Mouse (Mus musculus) MEL (cell line): ENCODE measurements around the gene Scgb1b11. TPM values are rescaled to one million over a fixed set of nuclear protein-coding genes. Genes with fewer than 3 reads are reported as not detected.
"Not testable (repeated sequence)": the region's sequence is repeated elsewhere in the genome, so short reads cannot be mapped to it uniquely, and the experiment has no call there.

Experiments used
- DNase-seq: peaks from one replicate; pipeline ENCODE4 v3.0.0; 2011; ENCODE audit warnings: low read depth, low spot score
- H3K27ac ChIP-seq: 2 replicates; pipeline ENCODE4 v1.5.1; 2012; ENCODE audit warnings: low read depth, mild to moderate bottlenecking, control low read depth, low read length, moderate library complexity; ENCODE audit not compliant: control insufficient read depth
- H3K27me3 ChIP-seq, 2 experiments: fragments of 150-350 bp in 1 of 2; sonication (generic) in 1 of 2; 2 replicates each; pipeline ENCODE4 v1.6.1; 2012; ENCODE audit warnings: low read length in 2 of 2, mild to moderate bottlenecking in 2 of 2, improper control_type of control experiment in 1 of 2, moderate library complexity in 1 of 2; ENCODE audit not compliant: insufficient read depth in 2 of 2, control insufficient read depth in 1 of 2
- H3K36me3 ChIP-seq, 2 experiments: 2 replicates each; pipeline ENCODE4 v1.6.1; 2012 to 2014; ENCODE audit warnings: low read length in 2 of 2, improper control_type of control experiment in 1 of 2, inconsistent platforms in 1 of 2, mild to moderate bottlenecking in 1 of 2; ENCODE audit not compliant: insufficient read depth in 2 of 2, control insufficient read depth in 1 of 2
- H3K4me1 ChIP-seq, 2 experiments: fragments of 150-350 bp in 1 of 2; sonication (generic) in 1 of 2; 2 replicates each; pipeline ENCODE4 v1.6.1; 2012; ENCODE audit warnings: low read length in 2 of 2, improper control_type of control experiment in 1 of 2, mild to moderate bottlenecking in 1 of 2; ENCODE audit not compliant: insufficient read depth in 2 of 2, control insufficient read depth in 1 of 2
- H3K4me3 ChIP-seq, 2 experiments: fragments of 150-350 bp in 1 of 2; sonication (generic) in 1 of 2; 2 replicates each; pipeline ENCODE4 v1.5.1; 2012; ENCODE audit warnings: low read depth in 2 of 2, low read length in 2 of 2, mild to moderate bottlenecking in 2 of 2, moderate library complexity in 2 of 2, control low read depth in 1 of 2, improper control_type of control experiment in 1 of 2; ENCODE audit not compliant: control insufficient read depth in 1 of 2, insufficient read depth in 1 of 2
- H3K79me2 ChIP-seq: 2 replicates; pipeline ENCODE4 v1.6.1; 2012; ENCODE audit warnings: mild to moderate bottlenecking, low read length, moderate library complexity; ENCODE audit not compliant: control insufficient read depth, poor library complexity, insufficient read depth
- H3K9ac ChIP-seq: 2 replicates; pipeline ENCODE4 v1.6.1; 2012; ENCODE audit warnings: low read depth, mild to moderate bottlenecking, control low read depth, low read length, moderate library complexity; ENCODE audit not compliant: control insufficient read depth, poor library complexity, severe bottlenecking
- H3K9me3 ChIP-seq: fragments of 150-350 bp; sonication (generic); replicated peaks from 2 replicates; pipeline ENCODE4 v1.6.1; 2012; ENCODE audit warnings: mild to moderate bottlenecking, low read length, improper control_type of control experiment, moderate library complexity; ENCODE audit not compliant: insufficient read depth
- polyA plus RNA-seq, 2 experiments: library from polyadenylated mRNA; stranded (reverse) in 1 of 2; unstranded in 1 of 2; fragments of >175 nt in 1 of 2; fragments of >200 nt in 1 of 2; gene quantifications; 2 replicates each; pipeline versions ENCODE4 v1.2.1 to v1.2.4; 2012; ENCODE audit warnings: low replicate concordance in 2 of 2, low read depth in 1 of 2; ENCODE audit not compliant: insufficient read length in 2 of 2, insufficient read depth in 1 of 2, missing spikeins in 1 of 2
- total RNA-seq: library from RNA; depleted of rRNA; stranded (reverse); fragments of 300-350 nt; gene quantifications from 2 replicates; pipeline ENCODE4 v1.2.3, GENCODE M21; 2012; rRNA removed

Gene Scgb1b11
- total RNA-seq (not detected in 2 replicates), polyA plus RNA-seq (not detected)

GRCm38 (mm10) chr7:32222540-32222939, at the start of gene Scgb1b11:
TSS of gene Scgb1b11 (plus strand) at chr7:32222840.
- H3K79me2 ChIP-seq, DNase-seq, H3K27me3 ChIP-seq, H3K27ac ChIP-seq, H3K4me3 ChIP-seq, H3K4me1 ChIP-seq, H3K36me3 ChIP-seq, H3K9ac ChIP-seq, H3K9me3 ChIP-seq: not testable (repeated sequence)

DNA sequence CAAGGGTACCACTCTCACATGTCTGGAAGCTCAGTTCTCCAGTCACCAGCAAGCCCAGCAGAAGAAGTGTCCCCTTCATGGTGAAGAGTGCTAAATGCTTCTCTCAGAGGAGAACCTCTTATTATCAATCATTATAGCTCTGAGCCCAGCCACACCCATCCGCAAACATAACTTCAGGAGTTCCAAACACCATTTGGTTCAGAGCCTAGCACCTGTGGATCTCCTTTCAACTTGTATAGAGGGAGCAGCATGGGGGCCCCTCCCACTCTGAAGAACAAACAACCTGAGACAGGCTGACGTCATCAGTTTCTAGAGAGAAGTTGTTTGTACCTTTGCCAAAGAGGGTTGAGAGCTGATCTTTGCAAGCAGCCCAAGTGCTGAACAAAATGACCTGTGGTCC, 11.6 kb upstream of the Scgb1b11 start, which contains the start of gene Scgb2b11:
Scgb2b11 (minus strand) TSS at position 101 of the 400 bp plus-strand sequence.
- H3K9ac ChIP-seq, H3K9me3 ChIP-seq, H3K36me3 ChIP-seq, H3K27me3 ChIP-seq, H3K4me1 ChIP-seq, DNase-seq, H3K27ac ChIP-seq, H3K79me2 ChIP-seq, H3K4me3 ChIP-seq: not testable (repeated sequence)

Other genes with a start within 250 kb of the Scgb1b11 start
- gene Scgb1b10, start 122.0 kb upstream of the Scgb1b11 start, total RNA-seq, result not detected in 2 replicates
- not detected for gene Scgb1b10, start 122.0 kb upstream of the Scgb1b11 start, polyA plus RNA-seq
- gene Scgb2b11, start 11.7 kb upstream of the Scgb1b11 start, total RNA-seq, result not detected in 2 replicates
- not detected for gene Scgb2b11, start 11.7 kb upstream of the Scgb1b11 start, polyA plus RNA-seq
- not detected in 2 replicates for gene Scgb2b12, start 104.4 kb downstream of the Scgb1b11 start, total RNA-seq
- gene Scgb2b12, start 104.4 kb downstream of the Scgb1b11 start, polyA plus RNA-seq, result not detected
- not detected in 2 replicates for gene Scgb1b12, start 111.3 kb downstream of the Scgb1b11 start, total RNA-seq
- not detected for gene Scgb1b12, start 111.3 kb downstream of the Scgb1b11 start, polyA plus RNA-seq
- not detected in 2 replicates for gene Scgb1b29, start 218.7 kb downstream of the Scgb1b11 start, total RNA-seq
- not detected for gene Scgb1b29, start 218.7 kb downstream of the Scgb1b11 start, polyA plus RNA-seq